Comparison of ENCODE assay signal across 11 mouse cellular contexts in the genomic region with DNA sequence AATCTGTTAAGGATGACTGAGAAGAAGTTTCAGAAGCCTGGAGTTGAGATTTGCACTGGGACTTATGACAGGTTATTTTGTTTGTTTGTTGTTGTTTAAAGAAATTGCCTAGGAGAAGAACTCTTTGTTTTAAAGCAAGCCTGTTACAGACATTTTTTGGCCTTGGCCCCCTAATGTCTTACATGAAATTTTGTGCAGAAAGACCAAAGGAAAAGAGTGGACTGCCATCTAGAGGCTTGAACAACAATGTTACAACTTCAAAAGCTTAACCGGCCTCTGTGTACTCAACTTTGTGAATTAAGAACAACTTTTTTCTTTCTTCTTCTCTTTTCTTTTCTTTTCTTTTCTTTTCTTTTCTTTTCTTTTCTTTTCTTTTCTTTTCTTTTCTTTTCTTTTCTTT. TPM values are rescaled to one million over a fixed set of nuclear protein-coding genes. Genes with fewer than 3 reads are reported as not detected.
DNase-seq lines count a peak whose midpoint lies in the region; ATAC-seq lines count a peak whose summit lies in the region.
"Had no signal": no experiment of that assay in that cellular context is flagged by ENCODE, and none has a peak within 500 bp of the region (broad histone marks: within the 10 kb centered on the region; RNA-seq: fewer than 3 reads in every experiment).

No protein-coding gene starts in this region.

- H3K27me3 ChIP-seq in splenic B cell, adult 2 months (ENCODE audit: control insufficient read depth, insufficient read depth, low read length, poor library complexity, severe bottlenecking), result no peaks in the 10 kb centered on the region

- DNase-seq in heart, postnatal 4 days, result peak; percentile 26
- DNase-seq in heart, postnatal 25 days (ENCODE audit: low spot score), result no peak
- peak; percentile 43 for DNase-seq in ovary, postnatal 14 days (ENCODE audit: low spot score)
- no peak for DNase-seq in ovary, postnatal 36 days (ENCODE audit: low spot score)
- peak; percentile 73 for DNase-seq in splenic B cell, adult 2 months (ENCODE audit: low read depth, low spot score)
- DNase-seq in layer of hippocampus, adult 9-10 months (ENCODE audit: low spot score), result no peak
- DNase-seq in frontal cortex, postnatal 10 days (ENCODE audit: low spot score in 2 of 2), result no peak
- DNase-seq: adrenal gland, postnatal 36 days had no signal

- intact Hi-C loops in heart, postnatal 25 days (cut with DNase I), result loop anchor here (1.0 kb wide), 1 partner anchor 187 kb away; no protein-coding TSS in a partner anchor

- 0 out of 2 replicates have a peak, but pooled peaks have one; percentile 58 for ATAC-seq in common myeloid progenitor, adult 5-6 weeks (replicated peaks; ENCODE audit: low read depth, poor library complexity, severe bottlenecking)

- H3K36me3 ChIP-seq in splenic B cell, adult 2 months (ENCODE audit: control insufficient read depth, insufficient read depth, low read length, poor library complexity, severe bottlenecking), result peaks cover 3% of the 10 kb centered on the region; the same call in 1 of the 2 replicates

RNA-seq across cellular contexts. Expression of a gene that starts 36.7 kb away (rescaled TPM):
- under 1 TPM; 0.45 to 0.61 TPM for total RNA-seq in heart, postnatal 4 days (2021)
- not detected for total RNA-seq in heart, postnatal 25 days (2021)
- total RNA-seq in common myeloid progenitor, adult 5-6 weeks (2017), result not detected in 2 replicates
- total RNA-seq: left cerebral cortex, adult 18-20 months had no signal

RNA-seq across cellular contexts. Expression of a gene that starts 43.8 kb away (rescaled TPM):
- not detected for total RNA-seq in heart, postnatal 4 days (2021)
- not detected for total RNA-seq in heart, postnatal 25 days (2021)
- total RNA-seq in common myeloid progenitor, adult 5-6 weeks (2017), result not detected in 2 replicates

RNA-seq across cellular contexts. Expression of a gene that starts 48.9 kb away (rescaled TPM):
- total RNA-seq in heart, postnatal 4 days (2021), result not detected
- not detected for total RNA-seq in heart, postnatal 25 days (2021)
- total RNA-seq in common myeloid progenitor, adult 5-6 weeks (2017), result not detected in 2 replicates
- total RNA-seq: gastrocnemius, adult 8-10 months; left cerebral cortex, adult 18-20 months had no signal

Comparison
In these comparisons a context has a peak if more than half of its experiments do, and no peak if none do; other contexts are left out.
1. DNase-seq: peak in heart, postnatal 4 days (single experiment), ovary, postnatal 14 days (single experiment) and splenic B cell, adult 2 months (single experiment); none in heart, postnatal 25 days (single experiment), ovary, postnatal 36 days (single experiment), layer of hippocampus, adult 9-10 months (single experiment) and frontal cortex, postnatal 10 days (0 of 2).